Mouse (Mus musculus): ENCODE data around the gene Cdc25b.

Cdc25b gene

DNA sequence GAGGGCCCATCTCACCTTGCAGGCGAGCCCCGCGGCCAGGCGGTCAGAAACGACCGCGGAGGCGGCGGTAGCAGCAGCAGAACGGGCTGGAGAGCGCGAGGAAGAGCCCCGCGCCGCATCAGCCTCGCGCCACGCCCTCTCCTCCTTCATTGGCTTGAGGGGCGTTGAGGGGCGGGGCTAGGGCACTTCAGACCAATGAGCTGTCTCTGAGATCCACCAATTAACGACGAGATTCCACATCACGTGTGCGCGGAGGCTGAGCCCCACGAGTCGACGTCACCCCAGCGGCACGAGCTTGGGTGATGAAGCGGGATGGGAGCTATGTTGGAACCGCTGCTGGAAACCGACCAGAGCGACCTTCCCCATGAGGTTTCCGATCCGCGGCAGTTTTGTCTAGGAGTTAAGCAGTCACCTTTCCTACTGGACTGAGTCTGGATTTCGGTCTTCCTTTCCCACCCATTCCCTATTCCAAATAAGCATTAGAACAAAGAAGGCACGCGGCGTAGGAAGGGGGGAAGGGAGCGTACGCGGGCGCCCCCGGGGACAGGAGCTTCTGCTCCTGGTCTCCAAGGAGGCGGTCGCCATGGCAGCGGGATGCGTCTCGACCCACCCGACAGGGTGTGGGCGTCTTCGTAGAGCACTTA is 26.7 kb upstream of the Cdc25b start, which contains the start of gene 1700037H04Rik:
TSS of gene 1700037H04Rik (minus strand) at position 144 of the 644 bp plus-strand sequence.
- CTCF ChIA-PET: no interaction called here

DNA sequence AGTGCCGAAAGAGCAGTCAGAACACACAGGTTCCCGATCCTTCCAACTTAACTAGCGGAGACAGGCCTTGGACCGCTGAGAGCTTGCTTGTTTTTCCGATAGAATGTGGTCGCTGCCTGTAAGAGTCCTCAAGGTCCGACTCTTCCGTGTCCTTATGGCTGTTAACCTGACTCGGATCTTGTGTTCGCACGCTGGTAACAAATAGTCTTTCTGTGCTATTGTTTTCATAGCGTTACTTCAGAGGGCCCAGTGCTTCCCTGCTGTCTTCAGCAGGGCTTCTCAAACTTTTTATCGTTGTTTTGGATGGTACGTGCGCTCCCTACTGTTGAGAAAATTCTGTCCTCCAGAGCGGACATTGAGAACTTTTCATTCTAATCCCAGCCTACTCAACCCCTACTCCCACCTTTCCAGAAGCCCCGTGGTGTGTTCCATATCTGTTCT is 26.1 kb upstream of the Cdc25b start:
- CTCF ChIA-PET: interaction anchor here (1.0 kb wide), 1 partner anchor 64 kb away, joined by 3 read pairs; no protein-coding TSS in a partner anchor

DNA sequence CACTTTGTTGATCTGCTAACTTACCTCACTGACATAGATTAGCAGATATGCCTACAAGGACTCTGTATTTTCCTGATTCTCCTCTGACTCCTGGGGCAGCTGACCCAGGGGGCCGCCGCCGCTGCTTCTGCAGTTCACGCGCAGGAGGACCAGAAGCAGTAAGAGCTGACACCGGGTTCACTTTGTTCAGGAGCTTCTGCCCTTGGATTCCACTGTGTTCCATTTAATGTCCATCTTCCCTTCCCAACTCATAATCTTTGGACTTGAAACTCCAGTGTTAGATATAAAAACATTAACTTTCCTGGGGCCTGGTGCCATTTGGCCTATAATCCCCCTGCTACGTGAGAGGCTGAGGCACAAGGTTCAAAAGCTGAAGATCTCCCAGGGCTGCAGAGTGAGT is 22.8 kb upstream of the Cdc25b start:
- CTCF ChIA-PET: no interaction called here

DNA sequence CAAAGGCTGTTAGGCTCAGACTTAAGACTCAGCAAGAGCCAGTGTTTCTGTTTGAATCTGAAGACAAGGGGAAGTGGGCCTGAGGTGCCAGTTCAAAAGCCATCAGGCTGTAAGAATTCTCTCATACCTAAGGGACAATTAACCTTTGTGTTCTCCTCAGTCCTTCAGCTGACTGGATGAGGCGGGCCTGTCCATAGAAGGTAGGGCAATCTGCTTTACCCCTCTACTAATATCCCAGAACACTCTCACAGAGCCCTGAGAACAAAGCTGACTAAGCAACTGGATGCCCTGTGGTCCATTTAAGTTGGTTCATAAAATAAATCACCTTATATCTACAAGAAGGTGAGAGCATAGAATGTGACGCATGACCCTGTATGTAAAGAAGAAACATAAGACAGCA is 20.6 kb upstream of the Cdc25b start:
- CTCF ChIA-PET: no interaction called here

DNA sequence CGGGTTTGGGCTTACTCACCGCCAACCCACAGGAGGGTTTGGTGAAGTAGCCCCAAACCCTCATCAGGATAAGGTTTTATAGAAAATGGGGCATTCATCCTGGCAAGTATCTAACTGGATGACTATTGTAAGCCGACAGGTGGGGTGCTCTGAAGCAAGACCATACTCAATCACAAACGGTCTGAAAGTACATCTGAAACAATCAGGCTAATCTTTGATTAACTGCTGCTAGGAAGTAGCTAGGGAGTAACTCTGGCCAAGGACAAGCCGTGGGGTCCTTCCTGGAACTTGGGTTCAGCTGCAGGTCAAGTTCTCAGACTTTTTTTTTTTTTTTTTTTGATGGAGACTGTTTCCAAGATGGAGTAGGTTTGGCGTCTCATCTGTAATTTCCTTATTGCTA is 18.8 kb upstream of the Cdc25b start:
- CTCF ChIA-PET: interaction anchor here (0.6 kb wide), 1 partner anchor 206 kb away, joined by 4 read pairs; no protein-coding TSS in a partner anchor

DNA sequence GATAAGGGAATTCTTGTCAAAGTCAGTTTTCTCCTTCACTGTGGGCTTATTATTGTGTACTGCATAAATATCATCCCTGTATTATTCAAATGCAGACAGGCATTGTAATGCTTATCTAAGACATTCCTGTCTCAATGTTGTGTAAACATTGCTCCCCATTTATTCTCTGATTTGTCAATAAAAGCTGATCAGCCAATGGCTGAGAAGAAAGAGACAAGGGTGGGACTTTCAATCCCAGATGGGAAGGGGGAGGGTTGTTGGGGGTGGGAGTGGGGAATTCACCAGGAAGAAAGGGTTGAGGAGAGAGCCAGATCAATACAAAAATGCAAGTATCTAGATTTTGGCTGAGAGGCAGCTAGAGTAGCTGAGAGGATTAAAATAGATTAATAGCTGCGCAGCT is 17.8 kb upstream of the Cdc25b start:
- CTCF ChIA-PET: no interaction called here

DNA sequence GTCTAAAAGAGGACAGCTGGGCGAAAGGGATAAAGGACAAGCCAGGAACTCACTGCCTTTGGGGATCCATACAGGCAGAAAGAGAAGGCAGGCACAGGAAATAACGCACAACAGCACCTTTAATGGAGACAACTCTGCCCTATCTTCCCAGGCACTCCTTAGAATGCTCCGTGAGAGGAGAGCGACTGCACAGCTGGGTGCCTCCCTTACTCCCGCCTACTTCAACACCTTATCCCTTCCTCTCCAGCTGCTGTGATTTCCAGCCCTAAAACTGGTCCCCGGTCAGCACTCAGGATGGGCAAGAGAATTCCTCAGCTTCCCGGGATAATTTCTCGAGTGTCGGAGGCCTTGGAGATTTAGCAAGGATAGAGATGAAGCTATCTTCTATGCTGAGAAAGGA is 15.8 kb upstream of the Cdc25b start:
- CTCF ChIA-PET: no interaction called here

DNA sequence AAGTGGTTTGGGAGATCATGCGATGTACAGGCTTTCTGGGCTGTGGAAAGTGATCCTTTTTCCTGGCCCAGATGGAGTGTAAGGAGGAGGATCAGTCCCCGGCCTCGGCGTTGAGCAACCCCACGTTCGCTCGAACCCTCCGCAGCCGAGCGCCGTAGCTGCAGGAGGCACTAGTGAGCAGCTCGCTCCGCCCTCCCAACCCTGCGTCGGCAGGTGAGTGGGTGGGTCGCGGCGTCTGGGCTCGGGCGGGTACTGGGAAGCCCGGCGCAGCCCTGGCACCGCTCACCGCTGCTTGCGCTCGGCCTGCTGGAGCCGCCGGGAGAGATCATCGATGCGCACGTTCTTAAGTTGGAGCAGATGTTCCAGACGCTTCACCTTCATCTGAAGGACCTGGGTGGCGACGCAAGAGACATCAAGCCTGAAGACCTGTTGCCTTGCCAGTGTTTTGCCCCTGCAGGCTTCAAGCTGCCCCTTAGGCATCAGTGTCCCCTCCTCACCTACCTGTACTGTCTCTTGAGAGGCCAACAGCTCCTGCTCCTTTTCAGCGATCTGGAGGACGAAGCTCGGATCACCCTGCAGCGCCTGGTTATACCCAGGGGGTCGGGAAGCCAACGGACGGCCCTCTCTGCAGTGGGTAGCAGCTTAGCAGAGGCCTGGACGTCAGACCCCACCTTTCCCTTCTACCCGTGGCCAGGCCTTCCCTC is 15.2 kb upstream of the Cdc25b start:
- CTCF ChIA-PET: no interaction called here

DNA sequence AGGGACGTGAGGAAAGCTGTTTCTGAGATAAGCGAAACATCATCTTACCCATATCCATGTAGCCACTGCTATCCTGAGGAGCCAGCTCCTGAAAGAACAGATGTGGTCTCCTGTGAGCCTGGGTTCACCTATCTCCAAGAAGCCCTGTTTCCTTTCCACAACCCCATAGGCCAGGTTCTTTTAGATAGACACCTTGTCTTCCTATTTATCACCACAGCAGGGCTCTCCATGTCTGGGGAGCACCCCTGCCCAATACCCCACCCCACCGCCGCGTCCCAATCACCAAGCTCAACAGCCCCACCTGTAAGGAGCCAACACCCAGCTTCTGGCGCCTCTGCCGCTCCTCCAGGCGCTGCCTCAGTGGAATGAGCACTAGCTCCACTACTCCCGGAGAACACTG is 14.4 kb upstream of the Cdc25b start:
- CTCF ChIA-PET: no interaction called here

DNA sequence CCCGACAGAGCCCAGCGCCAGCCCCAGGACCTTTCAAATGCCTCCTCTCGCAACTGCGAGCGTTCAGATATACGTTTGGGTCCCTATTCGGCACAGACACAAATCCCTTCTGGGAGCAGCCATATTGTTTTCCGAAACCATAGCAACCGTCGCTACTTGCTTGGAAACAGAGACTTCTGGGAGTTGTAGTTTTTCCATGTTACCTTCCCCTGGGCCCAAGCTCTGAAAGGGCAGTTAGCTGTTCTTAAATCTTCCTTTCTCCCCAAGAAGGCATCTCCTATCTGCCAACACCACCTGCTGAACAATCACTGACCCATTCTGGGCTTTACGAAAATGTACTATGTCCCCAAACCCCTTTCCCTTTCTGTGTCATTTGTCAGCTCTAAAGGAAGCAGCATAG is 12.0 kb upstream of the Cdc25b start:
- CTCF ChIA-PET: no interaction called here

DNA sequence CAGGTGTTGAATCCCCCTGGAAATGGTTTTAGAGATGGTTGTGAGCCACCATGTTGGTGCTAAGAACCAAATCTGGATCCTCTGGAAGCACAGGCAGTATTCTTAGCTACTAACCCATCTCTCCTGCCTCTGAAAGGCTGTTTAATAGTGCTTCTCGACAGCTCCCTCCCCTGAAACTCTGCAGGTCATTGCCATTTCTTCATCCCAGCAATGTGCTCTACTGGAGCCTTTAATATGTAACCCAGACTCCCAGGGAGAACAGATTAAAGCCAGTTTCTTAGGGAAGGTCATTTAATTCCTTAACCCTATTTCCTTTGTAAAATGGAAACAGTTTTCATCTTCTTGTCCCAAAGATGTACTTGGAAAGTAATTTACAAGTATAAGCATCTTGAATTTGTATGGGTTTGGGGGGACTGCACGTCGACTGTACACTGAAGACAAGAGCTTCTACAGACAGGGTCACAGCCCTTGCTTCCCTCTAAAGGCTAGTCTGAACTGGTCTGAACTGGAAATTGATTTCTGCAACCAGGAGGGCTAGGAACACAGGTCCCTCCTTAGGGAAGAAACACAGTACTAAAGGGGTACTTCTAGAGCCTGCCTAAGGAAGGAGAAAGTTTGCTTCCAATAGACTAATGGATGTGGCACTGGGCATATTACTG is 11.3 kb upstream of the Cdc25b start:
- CTCF ChIA-PET: interaction anchor here (1.0 kb wide), 1 partner anchor 97 kb away, joined by 3 read pairs; no protein-coding TSS in a partner anchor

DNA sequence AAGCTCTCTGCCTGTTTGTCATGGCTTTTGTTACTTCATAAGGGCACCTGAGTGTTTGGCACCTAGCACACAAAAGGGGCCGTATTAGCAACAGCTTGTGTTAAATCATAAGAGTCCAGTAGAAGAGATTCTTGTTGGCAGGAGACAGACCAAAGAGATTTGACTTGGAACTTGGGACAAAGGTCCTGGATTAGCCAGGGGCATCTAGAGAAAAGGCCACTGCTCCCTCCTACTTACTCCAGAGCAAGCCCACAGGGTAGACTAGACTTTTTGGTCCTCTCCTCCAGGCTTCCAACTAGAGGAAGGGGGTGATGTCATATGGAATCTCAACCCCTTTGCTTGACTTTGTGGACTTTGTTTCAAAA is 10.8 kb upstream of the Cdc25b start:
- CTCF ChIA-PET: interaction anchor here (1.0 kb wide), 1 partner anchor 97 kb away, joined by 3 read pairs; no protein-coding TSS in a partner anchor

DNA sequence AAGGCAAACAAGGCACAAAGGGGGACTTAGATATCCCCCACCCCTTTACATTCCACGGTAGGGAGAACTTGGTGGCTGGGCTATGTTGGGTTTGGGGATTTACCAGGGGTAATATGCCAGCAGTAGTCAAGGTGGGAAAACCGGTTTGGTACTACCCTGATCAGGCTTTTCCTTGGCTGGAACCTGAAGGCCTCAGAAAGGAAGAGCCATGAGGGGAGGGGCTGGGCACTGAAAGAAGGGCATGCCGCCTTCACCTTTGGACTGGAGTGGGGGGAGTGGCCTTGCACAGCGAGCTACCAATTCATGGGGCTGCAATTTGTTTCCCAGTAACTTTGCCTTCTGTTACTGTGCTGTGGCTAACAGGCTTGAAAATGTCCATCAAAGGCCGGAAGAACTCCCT is 10.3 kb upstream of the Cdc25b start:
- CTCF ChIA-PET: interaction anchor here (0.7 kb wide), 1 partner anchor 49 kb away, joined by 4 read pairs; no protein-coding TSS in a partner anchor

DNA sequence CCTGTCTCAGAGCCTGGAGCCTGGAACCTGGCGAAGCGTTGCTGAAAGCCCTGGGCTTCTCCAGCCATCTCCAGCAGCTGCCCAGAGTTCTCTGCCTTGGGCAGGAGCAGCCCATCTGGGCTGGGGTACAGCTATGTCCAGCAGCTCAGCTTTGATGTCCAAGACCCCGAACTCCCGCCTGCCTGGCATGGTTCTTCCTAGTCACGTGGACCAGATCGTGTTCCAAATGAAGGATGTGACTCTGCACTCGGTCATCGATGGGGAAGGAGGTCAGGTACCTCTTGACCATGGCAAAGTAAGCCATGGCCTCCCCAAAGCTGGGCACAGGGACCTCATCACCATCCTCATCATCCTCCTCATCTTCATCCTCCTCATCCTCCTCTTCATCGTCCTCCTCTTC is 8.8 kb upstream of the Cdc25b start:
- CTCF ChIA-PET: no interaction called here

DNA sequence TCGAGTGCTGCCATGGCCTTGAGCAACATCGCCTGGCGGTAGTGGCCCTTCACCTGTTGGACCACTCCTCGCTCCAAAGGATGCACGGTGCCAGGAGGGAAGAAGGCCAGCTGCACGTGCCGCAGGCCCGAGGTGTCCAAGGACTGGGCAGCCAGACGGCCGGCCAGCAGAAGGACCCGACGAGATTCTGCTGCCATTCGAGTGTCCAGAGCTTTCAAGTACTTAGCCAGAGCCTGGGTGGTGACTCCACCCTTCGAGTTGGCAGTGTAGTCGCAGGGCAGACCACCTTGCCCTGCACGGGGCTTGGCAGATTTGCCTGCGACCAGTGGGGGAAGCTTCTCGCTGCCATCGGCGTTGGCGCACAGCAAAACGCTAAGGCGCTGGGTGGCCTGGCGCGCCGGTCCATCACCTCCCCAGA is 7.9 kb upstream of the Cdc25b start:
- CTCF ChIA-PET: no interaction called here

DNA sequence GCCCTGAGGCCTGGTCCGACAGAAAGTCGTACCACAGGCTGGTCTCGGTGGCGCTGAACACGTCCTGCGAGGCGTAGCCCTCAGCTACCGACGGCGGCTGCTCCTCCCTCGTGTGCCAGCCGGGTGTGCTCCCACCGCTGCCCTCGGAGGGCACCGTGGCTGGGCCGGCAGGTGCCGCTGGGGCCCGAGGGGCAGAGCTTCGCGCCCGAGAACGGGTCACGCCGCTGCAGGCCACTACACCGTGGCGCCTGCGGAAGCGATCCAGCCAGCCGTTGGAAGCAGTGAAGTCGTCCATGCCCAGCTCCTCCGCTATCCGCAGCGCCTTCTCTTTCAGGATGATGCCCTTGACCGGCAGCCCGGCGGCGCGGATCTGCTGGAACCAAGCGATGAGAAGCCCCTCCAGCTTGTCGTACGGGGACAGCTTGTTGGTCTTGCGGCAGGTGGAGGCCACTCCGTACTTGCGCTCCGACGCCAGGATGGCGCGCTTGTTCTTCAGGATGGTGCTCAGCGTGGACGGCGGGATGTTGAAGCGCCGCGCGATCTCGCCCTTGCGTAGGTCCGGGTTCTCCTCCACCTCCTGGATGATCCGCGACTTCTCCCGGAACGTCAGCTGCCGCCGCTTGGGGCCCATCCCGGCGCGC is 7.4 kb upstream of the Cdc25b start:
- CTCF ChIA-PET: no interaction called here

DNA sequence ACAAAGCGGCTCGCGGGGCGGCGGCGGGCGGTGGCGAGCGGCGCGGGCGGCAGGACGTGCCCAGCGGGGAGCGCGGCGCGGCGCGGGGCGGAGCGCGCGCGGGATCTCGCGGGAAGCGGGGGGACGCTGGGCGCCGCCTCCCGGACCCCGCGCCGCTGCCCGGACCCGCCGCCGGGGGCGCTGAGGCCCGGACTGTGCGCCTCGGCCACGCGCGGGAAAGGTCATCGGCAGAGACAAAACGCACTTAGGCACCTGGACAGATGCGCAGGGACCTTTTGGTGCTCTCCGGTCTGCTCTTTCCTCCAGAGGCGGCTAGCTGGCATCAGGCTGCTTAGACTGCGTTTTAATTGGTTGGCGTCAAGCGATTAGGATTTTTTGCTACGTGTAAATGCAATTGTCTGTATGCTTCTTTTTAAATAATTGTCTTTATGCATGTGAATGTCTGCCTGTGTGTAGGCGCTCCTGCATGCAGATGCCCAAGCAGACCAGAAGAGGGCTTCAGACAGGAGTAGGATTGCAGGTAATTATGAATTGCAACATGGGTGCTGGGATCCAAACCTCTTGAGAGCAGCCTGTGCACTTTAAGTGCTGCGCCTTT is 6.7 kb upstream of the Cdc25b start, which contains the start of gene Cenpb:
TSS of gene Cenpb (minus strand) at position 78 of the 598 bp plus-strand sequence.
- CTCF ChIA-PET: no interaction called here

DNA sequence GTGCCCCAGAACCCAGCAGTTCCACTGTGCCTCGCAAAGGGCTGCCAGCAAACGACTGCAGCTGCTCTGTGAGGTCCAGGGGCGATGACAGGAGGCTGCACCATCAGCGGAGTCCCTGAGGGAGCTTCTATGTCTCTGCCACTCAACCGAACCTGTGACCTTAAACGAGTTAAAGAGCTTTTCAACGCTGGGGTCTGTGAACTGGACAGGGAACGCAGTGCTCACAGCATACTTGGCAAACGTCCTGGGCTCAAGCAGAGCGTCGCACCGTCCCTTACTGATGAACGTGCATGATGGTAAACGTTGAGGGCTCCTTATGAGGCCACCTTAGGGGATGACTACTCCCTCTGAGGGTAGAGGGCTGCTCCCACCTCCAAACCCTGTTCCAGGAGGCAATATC is 406 bp upstream of the Cdc25b start:
- CTCF ChIA-PET: no interaction called here

DNA sequence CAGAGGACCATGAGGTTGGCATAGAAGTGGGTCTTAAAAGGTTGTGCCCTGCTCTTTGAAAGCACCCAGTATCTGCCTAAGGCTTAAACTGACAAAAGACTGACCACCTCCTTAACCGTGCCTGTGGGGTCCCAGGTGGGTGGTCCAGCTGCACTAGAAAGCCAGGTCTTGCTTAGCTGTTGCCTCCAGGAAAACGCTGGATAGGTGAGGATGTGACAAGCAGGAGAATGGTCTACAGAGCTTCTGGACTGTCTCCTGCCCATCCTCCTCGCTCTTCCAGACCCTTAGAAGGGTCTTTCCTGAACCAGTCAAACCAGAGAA is 813 bp downstream of the Cdc25b start:
- CTCF ChIA-PET: no interaction called here

DNA sequence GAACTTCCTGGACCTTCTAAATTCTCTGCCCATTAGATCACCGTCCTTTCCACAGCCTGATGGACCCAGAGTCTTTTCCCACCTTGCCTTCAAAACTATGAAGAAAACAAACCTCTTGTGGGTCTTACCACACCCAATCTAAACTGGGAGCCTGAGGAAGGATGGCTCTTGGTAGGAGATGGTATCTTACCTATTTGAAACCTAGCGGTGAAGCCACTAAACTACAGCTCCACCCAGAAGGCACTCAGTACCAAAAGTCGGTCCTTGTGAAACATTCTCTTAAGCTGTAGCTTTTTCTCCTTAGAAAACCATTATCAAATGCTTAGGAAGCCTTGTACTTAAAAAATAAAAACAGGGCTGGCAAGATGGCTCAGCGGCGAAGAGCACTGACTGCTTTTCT is 1.6 kb downstream of the Cdc25b start:
- CTCF ChIA-PET: no interaction called here

DNA sequence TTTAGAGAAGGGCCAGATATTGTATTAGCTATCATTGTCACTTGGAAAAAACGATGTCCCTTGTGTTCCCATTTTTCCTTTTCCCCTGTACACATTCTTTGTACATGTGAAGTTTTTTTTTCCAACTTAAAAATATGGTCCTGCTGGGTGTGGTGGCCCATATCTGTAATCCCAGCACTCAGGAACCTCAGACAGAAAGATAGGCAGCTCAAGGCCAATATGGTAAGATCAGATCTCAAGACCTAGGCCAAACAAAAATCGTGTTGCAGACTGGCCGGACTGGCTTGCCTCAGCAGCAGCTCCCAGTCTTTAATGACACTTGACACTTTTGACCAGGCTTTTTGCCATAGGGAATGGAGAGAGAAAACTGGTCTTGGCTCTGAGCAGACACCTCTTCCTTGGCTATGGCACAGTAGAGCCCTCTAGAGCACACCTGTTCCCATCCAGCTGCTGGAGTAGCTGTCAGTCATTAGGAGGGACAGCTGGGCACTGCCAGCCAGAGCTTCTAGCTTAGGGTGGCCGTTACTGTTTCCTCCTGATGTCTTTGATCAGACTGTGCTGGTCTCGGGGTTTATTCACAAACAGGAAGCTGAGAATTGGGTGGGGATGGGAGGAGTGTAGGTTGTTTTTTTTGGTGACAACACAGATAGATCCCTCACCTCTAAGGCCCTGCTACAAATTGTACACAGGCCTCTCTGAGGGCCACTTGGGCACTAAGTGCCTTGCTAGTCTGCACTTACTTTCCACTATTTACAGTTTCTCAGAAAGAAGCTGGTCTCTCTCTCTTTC is 3.0 kb downstream of the Cdc25b start:
- CTCF ChIA-PET: no interaction called here
